Mouse (Mus musculus): ENCODE results near the gene Pi4ka. TPM values are rescaled to one million over a fixed set of nuclear protein-coding genes. Genes with fewer than 3 reads are reported as not detected.

Pi4ka gene
- polyA plus RNA-seq, 1 experiment from 2014 or later, result 77.6 TPM

DNA sequence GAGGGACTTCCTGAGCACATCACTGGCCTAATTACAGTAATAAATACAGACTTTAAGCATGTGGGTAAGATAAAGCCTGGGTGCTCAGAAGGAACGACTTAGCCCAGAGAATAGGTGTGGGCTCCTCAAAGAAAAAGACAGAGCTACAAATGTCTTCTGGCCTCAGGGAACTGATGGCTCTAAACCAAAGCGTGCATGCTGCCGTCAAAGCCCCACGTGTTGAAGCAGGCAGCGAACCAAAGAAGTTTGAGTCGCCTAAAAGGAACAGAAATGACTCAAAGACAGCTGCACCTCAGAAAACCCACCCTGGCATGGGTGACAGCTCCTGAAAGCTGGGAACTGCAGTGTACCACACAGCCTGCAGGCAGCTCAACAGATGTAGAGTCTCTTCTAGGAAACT is 134.3 kb downstream of the Pi4ka start:
- peaks cover 2% of the 10 kb centered on the region for H3K27me3 ChIP-seq (ENCODE audit: control insufficient read depth, insufficient read depth, low read length)
- DNase-seq (no peak), ATAC-seq (ENCODE audit: low FRiP score, low TSS enrichment) (no peak)
- no peak overlapping the region for H3K4me3 ChIP-seq (replicated peaks; ENCODE audit: low read depth, low read length)
- peaks cover 6% of the 10 kb centered on the region; the same call in 1 of the 2 replicates for H3K9me3 ChIP-seq (ENCODE audit: control insufficient read depth, low read length)
- no peak overlapping the region for H3K9ac ChIP-seq (replicated peaks; ENCODE audit: low read length)
- no peak overlapping the region for H3K27ac ChIP-seq (replicated peaks; ENCODE audit: low read depth, low read length)
- no peaks in the 10 kb centered on the region for H3K36me3 ChIP-seq (ENCODE audit: control insufficient read depth, insufficient read depth, low read length)
- 80% methylated on average over 6 of the region's 6 CpGs for WGBS
- H3K4me1 ChIP-seq (ENCODE audit: control insufficient read depth, insufficient read depth, low read length), result peaks cover 2% of the 10 kb centered on the region; the same call in 1 of the 2 replicates
- H3K4me2 ChIP-seq (ENCODE audit: low read length), result no peak overlapping the region

DNA sequence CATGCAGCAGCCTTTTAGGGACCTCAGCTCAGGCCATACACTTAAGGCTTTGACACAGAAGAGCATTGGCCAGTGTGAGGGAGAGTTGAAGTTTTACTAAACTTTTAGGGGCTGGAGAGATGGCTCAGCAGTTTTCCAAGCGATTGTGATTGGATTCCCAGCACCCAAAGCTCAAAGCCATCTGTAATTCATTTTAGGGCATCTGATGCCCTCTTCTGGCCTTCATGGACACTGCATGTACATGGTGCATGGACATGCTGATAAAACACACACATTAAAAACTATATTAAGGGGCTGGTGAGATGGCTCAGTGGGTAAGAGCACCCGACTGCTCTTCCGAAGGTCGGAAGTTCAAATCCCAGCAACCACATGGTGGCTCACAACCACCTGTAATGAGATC is 135.0 kb downstream of the Pi4ka start:
- Histone ChIP-seq H3K27me3 (ENCODE audit: control insufficient read depth, insufficient read depth, low read length) (no peaks in the 10 kb centered on the region), H3K36me3 (ENCODE audit: control insufficient read depth, insufficient read depth, low read length) (no peaks in the 10 kb centered on the region), H3K27ac (replicated peaks; ENCODE audit: low read depth, low read length) (no peak overlapping the region), H3K4me2 (ENCODE audit: low read length) (no peak overlapping the region), H3K4me3 (replicated peaks; ENCODE audit: low read depth, low read length) (no peak overlapping the region), H3K9me3 (ENCODE audit: control insufficient read depth, low read length) (peaks cover 6% of the 10 kb centered on the region; the same call in 1 of the 2 replicates), H3K4me1 (ENCODE audit: control insufficient read depth, insufficient read depth, low read length) (no peaks in the 10 kb centered on the region), H3K9ac (replicated peaks; ENCODE audit: low read length) (no peak overlapping the region)
- DNase-seq (no peak), ATAC-seq (ENCODE audit: low FRiP score, low TSS enrichment) (no peak)
- 75% methylated on average over 4 of the region's 4 CpGs for WGBS

DNA sequence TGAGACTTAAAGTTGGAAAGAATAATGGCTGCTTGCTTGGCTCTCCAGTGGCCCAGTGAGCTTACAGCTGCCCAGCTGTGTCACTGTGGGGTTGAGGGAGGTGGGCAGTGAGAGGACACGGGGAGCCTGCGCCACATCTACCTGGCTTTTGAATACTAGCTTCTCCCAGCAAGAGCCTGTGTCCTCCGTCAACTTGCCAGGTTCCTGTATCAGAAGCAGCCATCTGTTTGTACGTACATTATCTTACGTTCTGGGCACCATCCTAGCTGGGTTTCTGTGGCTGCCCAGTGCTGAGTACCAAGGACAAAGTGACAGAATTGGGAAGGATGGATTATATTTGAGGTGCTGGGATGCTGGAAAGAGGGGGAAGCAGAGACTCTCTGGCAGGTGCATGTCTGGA is 136.2 kb downstream of the Pi4ka start:
- no peak overlapping the region for H3K9ac ChIP-seq (replicated peaks; ENCODE audit: low read length)
- WGBS, result 93% methylated on average over 5 of the region's 5 CpGs
- no peak overlapping the region for H3K4me3 ChIP-seq (replicated peaks; ENCODE audit: low read depth, low read length)
- DNase-seq (no peak), ATAC-seq (ENCODE audit: low FRiP score, low TSS enrichment) (no peak)
- H3K9me3 ChIP-seq (ENCODE audit: control insufficient read depth, low read length), result peaks cover 6% of the 10 kb centered on the region; the same call in 1 of the 2 replicates
- H3K36me3 ChIP-seq (ENCODE audit: control insufficient read depth, insufficient read depth, low read length), result no peaks in the 10 kb centered on the region
- no peak overlapping the region for H3K27ac ChIP-seq (replicated peaks; ENCODE audit: low read depth, low read length)
- H3K4me2 ChIP-seq (ENCODE audit: low read length), result no peak overlapping the region
- no peaks in the 10 kb centered on the region for H3K4me1 ChIP-seq (ENCODE audit: control insufficient read depth, insufficient read depth, low read length)
- H3K27me3 ChIP-seq (ENCODE audit: control insufficient read depth, insufficient read depth, low read length), result no peaks in the 10 kb centered on the region

DNA sequence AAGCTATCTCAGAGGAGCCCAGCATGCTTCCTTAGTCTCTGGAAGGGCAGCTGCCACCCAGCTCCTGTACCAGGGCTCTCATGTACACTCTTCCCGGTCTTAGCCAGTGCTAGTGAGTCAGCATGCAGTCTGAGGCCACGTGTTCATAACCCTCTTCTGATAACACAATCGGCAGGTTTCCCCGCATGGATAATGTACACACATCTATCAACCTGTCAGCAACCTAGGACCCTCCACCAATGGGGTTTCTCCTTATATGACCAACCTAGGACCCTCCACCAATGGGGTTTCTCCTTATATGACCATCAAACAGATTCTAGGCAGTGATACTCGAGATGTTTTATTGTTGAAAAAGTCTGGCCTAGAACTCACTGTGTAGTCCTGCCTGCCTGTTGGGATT is 138.2 kb downstream of the Pi4ka start:
- Histone ChIP-seq H3K36me3 (ENCODE audit: control insufficient read depth, insufficient read depth, low read length) (no peaks in the 10 kb centered on the region), H3K4me1 (ENCODE audit: control insufficient read depth, insufficient read depth, low read length) (no peaks in the 10 kb centered on the region), H3K27ac (replicated peaks; ENCODE audit: low read depth, low read length) (no peak overlapping the region), H3K27me3 (ENCODE audit: control insufficient read depth, insufficient read depth, low read length) (no peaks in the 10 kb centered on the region), H3K4me3 (replicated peaks; ENCODE audit: low read depth, low read length) (no peak overlapping the region), H3K9me3 (ENCODE audit: control insufficient read depth, low read length) (peaks cover 6% of the 10 kb centered on the region; the same call in 1 of the 2 replicates), H3K9ac (replicated peaks; ENCODE audit: low read length) (no peak overlapping the region), H3K4me2 (ENCODE audit: low read length) (no peak overlapping the region)
- ATAC-seq (ENCODE audit: low FRiP score, low TSS enrichment), result no peak
- WGBS, result 85% methylated on average over 5 of the region's 5 CpGs
- no peak for DNase-seq

DNA sequence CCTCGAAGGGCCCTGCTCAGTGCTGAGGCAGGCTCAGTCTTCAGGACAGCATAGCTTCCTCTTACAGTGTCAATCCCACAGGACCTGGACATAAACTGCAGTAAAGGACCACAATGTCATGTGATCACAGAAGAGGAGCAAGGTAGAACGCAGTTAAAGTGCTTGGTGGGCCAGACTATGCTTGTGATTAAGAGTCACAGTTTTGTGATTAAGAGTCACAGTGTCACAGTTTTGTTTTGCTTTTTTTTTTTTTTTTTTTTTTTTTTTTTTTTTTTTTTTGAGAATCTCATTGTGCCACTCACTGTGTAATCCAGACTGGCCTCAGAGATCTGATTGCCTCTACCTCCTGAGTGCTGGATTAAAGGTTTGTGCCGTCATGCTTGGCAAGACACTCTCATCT is 140.0 kb downstream of the Pi4ka start:
- WGBS, result 52% methylated on average over 3 of the region's 3 CpGs
- Histone ChIP-seq H3K27me3 (ENCODE audit: control insufficient read depth, insufficient read depth, low read length) (no peaks in the 10 kb centered on the region), H3K27ac (replicated peaks; ENCODE audit: low read depth, low read length) (no peak overlapping the region), H3K4me1 (ENCODE audit: control insufficient read depth, insufficient read depth, low read length) (no peaks in the 10 kb centered on the region), H3K9me3 (ENCODE audit: control insufficient read depth, low read length) (peaks cover 6% of the 10 kb centered on the region; the same call in 1 of the 2 replicates), H3K36me3 (ENCODE audit: control insufficient read depth, insufficient read depth, low read length) (peaks cover 13% of the 10 kb centered on the region; the same call in 1 of the 2 replicates), H3K4me3 (replicated peaks; ENCODE audit: low read depth, low read length) (no peak overlapping the region), H3K9ac (replicated peaks; ENCODE audit: low read length) (no peak overlapping the region), H3K4me2 (ENCODE audit: low read length) (no peak overlapping the region)
- ATAC-seq (ENCODE audit: low FRiP score, low TSS enrichment), result no peak
- no peak for DNase-seq

DNA sequence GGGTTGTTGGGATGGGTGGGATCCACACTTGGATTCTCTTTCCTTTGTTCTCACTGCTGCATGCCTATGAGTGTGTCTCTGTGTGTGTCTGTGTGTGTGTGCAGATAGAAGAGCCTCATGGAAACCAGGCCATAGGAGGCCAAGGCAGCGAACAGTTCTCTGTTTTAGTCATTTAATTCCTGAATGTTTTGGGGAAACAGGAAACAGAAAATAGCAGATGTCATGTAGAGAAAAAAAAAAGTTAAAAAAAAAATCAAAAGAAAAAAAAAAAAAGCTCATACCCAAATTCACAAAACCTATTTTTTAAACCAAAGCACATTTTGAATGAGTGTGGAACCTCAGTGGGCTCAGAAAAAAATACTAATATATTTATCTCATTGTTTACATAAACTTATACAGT is 144.8 kb downstream of the Pi4ka start:
- H3K27me3 ChIP-seq (ENCODE audit: control insufficient read depth, insufficient read depth, low read length), result no peaks in the 10 kb centered on the region
- DNase-seq, result no peak
- WGBS, result 97% methylated on average over 1 of the region's 1 CpGs

DNA sequence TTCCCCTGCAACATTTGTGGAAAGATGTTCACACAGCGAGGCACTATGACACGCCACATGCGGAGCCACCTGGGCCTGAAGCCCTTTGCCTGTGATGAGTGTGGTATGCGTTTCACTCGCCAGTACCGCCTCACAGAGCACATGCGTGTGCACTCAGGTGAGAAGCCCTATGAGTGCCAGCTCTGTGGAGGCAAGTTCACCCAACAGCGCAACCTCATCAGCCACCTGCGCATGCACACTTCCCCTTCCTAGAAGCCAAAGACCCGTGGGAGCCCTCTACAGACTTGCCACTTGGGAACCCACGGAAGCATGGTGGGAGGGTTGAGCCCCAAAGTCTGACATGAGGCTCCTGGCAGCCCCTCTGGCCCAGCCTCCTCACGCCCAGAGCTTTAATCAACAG is 147.2 kb downstream of the Pi4ka start:
- H3K9ac ChIP-seq (replicated peaks; ENCODE audit: low read length), result no peak overlapping the region
- ATAC-seq (ENCODE audit: low FRiP score, low TSS enrichment) (no peak), DNase-seq (no peak)
- peaks cover 6% of the 10 kb centered on the region for H3K4me1 ChIP-seq (ENCODE audit: control insufficient read depth, insufficient read depth, low read length)
- WGBS, result 97% methylated on average over 12 of the region's 12 CpGs
- no peak overlapping the region for H3K4me3 ChIP-seq (replicated peaks; ENCODE audit: low read depth, low read length)
- H3K27ac ChIP-seq (replicated peaks; ENCODE audit: low read depth, low read length), result no peak overlapping the region
- H3K4me2 ChIP-seq (ENCODE audit: low read length), result no peak overlapping the region
- no peaks in the 10 kb centered on the region for H3K9me3 ChIP-seq (ENCODE audit: control insufficient read depth, low read length)
- H3K27me3 ChIP-seq (ENCODE audit: control insufficient read depth, insufficient read depth, low read length), result no peaks in the 10 kb centered on the region
- peaks cover 67% of the 10 kb centered on the region for H3K36me3 ChIP-seq (ENCODE audit: control insufficient read depth, insufficient read depth, low read length)

More for the DNA sequence above, 144.8 kb downstream of the Pi4ka start:
- H3K4me3 ChIP-seq (replicated peaks; ENCODE audit: low read depth, low read length), result no peak overlapping the region
- H3K27ac ChIP-seq (replicated peaks; ENCODE audit: low read depth, low read length), result no peak overlapping the region
- no peak for ATAC-seq (ENCODE audit: low FRiP score, low TSS enrichment)
- H3K9ac ChIP-seq (replicated peaks; ENCODE audit: low read length), result no peak overlapping the region
- H3K36me3 ChIP-seq (ENCODE audit: control insufficient read depth, insufficient read depth, low read length), result peaks cover 58% of the 10 kb centered on the region
- H3K4me2 ChIP-seq (ENCODE audit: low read length), result no peak overlapping the region
- H3K9me3 ChIP-seq (ENCODE audit: control insufficient read depth, low read length), result no peaks in the 10 kb centered on the region
- H3K4me1 ChIP-seq (ENCODE audit: control insufficient read depth, insufficient read depth, low read length), result no peaks in the 10 kb centered on the region

DNA sequence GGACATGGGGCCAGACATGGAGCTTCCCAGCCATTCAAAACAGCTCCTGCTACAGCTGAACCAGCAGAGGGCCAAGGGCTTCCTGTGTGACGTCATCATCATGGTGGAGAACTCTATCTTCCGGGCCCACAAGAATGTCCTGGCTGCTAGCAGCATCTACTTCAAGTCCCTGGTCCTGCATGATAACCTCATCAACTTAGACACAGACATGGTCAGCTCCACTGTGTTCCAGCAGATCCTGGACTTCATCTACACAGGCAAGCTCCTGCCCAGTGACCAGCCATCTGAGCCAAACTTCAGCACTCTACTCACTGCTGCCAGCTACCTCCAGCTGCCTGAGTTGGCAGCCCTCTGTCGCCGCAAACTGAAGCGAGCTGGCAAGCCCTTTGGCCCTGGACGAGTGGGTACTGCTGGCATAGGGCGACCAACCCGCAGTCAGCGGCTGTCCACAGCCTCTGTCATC is 148.7 kb downstream of the Pi4ka start:
- WGBS, result 97% methylated on average over 9 of the region's 9 CpGs
- peaks cover 64% of the 10 kb centered on the region for H3K36me3 ChIP-seq (ENCODE audit: control insufficient read depth, insufficient read depth, low read length)
- DNase-seq, result no peak
- H3K4me1 ChIP-seq (ENCODE audit: control insufficient read depth, insufficient read depth, low read length), result peaks cover 18% of the 10 kb centered on the region
- ATAC-seq (ENCODE audit: low FRiP score, low TSS enrichment), result no peak
- no peak overlapping the region for H3K27ac ChIP-seq (replicated peaks; ENCODE audit: low read depth, low read length)
- H3K4me3 ChIP-seq (replicated peaks; ENCODE audit: low read depth, low read length), result no peak overlapping the region
- H3K9me3 ChIP-seq (ENCODE audit: control insufficient read depth, low read length), result no peaks in the 10 kb centered on the region
- H3K4me2 ChIP-seq (ENCODE audit: low read length), result no peak overlapping the region
- no peak overlapping the region for H3K9ac ChIP-seq (replicated peaks; ENCODE audit: low read length)
- no peaks in the 10 kb centered on the region for H3K27me3 ChIP-seq (ENCODE audit: control insufficient read depth, insufficient read depth, low read length)

DNA sequence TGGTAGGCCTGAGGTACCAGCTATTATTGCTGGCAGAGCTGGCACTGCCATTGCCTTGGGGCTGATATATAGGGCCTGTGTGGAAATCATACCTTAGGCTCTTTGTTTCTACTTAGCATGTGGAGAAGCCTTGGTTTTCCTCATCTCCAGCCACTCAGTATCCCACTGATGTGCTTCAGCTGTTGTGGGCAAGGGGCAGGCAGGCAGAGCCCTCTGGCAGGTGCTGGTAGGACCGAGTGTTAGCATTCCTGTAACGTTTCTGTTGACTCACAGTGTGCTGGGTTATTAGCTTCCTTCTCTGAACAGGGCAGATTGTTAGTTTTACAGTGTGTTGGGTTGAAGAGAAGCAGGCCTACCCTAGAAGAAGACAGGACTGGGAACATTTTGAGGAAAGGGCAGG is 150.8 kb downstream of the Pi4ka start:
- no peak for DNase-seq
- H3K36me3 ChIP-seq (ENCODE audit: control insufficient read depth, insufficient read depth, low read length), result peaks cover 45% of the 10 kb centered on the region
- H3K9ac ChIP-seq (replicated peaks; ENCODE audit: low read length), result no peak overlapping the region
- no peak for ATAC-seq (ENCODE audit: low FRiP score, low TSS enrichment)
- H3K9me3 ChIP-seq (ENCODE audit: control insufficient read depth, low read length), result no peaks in the 10 kb centered on the region
- peaks cover 29% of the 10 kb centered on the region for H3K4me1 ChIP-seq (ENCODE audit: control insufficient read depth, insufficient read depth, low read length)
- no peak overlapping the region for H3K27ac ChIP-seq (replicated peaks; ENCODE audit: low read depth, low read length)
- H3K4me2 ChIP-seq (ENCODE audit: low read length), result no peak overlapping the region
- no peaks in the 10 kb centered on the region for H3K27me3 ChIP-seq (ENCODE audit: control insufficient read depth, insufficient read depth, low read length)
- 87% methylated on average over 2 of the region's 2 CpGs for WGBS
- H3K4me3 ChIP-seq (replicated peaks; ENCODE audit: low read depth, low read length), result no peak overlapping the region

Measured in midbrain, embryonic 14.5 days (tissue).